Mouse (Mus musculus): Measurements from ENCODE around the gene H1foo. TPM values are rescaled to one million over a fixed set of nuclear protein-coding genes. Genes with fewer than 3 reads are reported as not detected.

Gene H1foo
- not detected in 2 replicates for polyA plus RNA-seq (2014; fragmentation: Nextera tagmentation; extraction: Ambion mirVana)

GRCm38 (mm10) chr6:115944638-115945037 is at the start of gene H1foo:
TSS of gene H1foo (plus strand) at chr6:115944938.
- no peak for DNase-seq (ENCODE audit: low spot score)
- no peak within 1 kb of the TSS for H3K4me2 ChIP-seq (ENCODE audit: low read length)
- WGBS, result 87% methylated on average over 5 of the region's 5 CpGs

GRCm38 (mm10) chr6:115896346-115896745 is 48.4 kb upstream of the H1foo start:
- 75% methylated on average over 1 of the region's 1 CpGs for WGBS
- no peak overlapping the region for H3K9ac ChIP-seq (ENCODE audit: low read length)
- H3K9me3 ChIP-seq (ENCODE audit: control insufficient read depth, low read length), result no peaks in the 10 kb centered on the region
- H3K4me3 ChIP-seq (ENCODE audit: low read depth, low read length), result no peak overlapping the region
- H3K27ac ChIP-seq (ENCODE audit: low read depth), result no peak overlapping the region
- H3K27me3 ChIP-seq (replicated peaks; ENCODE audit: control insufficient read depth, insufficient read depth, low read length), result no peaks in the 10 kb centered on the region
- no peak overlapping the region for H3K4me2 ChIP-seq (ENCODE audit: low read length)
- H3K36me3 ChIP-seq (ENCODE audit: control insufficient read depth, insufficient read depth, low read length), result peaks cover 51% of the 10 kb centered on the region
- ATAC-seq (replicated peaks; ENCODE audit: low FRiP score, low TSS enrichment, low read depth) (no peak), DNase-seq (ENCODE audit: low spot score) (no peak)
- peaks cover 12% of the 10 kb centered on the region for H3K4me1 ChIP-seq (replicated peaks; ENCODE audit: control insufficient read depth, insufficient read depth, low read length)

More at GRCm38 (mm10) chr6:115944638-115945037, at the start of gene H1foo:
- H3K9ac ChIP-seq (ENCODE audit: low read length), result no peak within 1 kb of the TSS
- ATAC-seq (replicated peaks; ENCODE audit: low FRiP score, low TSS enrichment, low read depth), result no peak
- peaks cover 18% of the 10 kb centered on the region for H3K4me1 ChIP-seq (replicated peaks; ENCODE audit: control insufficient read depth, insufficient read depth, low read length)
- no peaks in the 10 kb centered on the region for H3K27me3 ChIP-seq (replicated peaks; ENCODE audit: control insufficient read depth, insufficient read depth, low read length)
- no peak within 1 kb of the TSS for H3K27ac ChIP-seq (ENCODE audit: low read depth)
- no peaks in the 10 kb centered on the region for H3K9me3 ChIP-seq (ENCODE audit: control insufficient read depth, low read length)
- H3K36me3 ChIP-seq (ENCODE audit: control insufficient read depth, insufficient read depth, low read length), result no peaks in the 10 kb centered on the region
- H3K4me3 ChIP-seq (ENCODE audit: low read depth, low read length), result no peak within 1 kb of the TSS

- Histone ChIP-seq H3K9me3 (ENCODE audit: control insufficient read depth, low read length) (no peaks in the 10 kb centered on the region), H3K36me3 (ENCODE audit: control insufficient read depth, insufficient read depth, low read length) (peaks cover 50% of the 10 kb centered on the region), H3K9ac (ENCODE audit: low read length) (no peak overlapping the region), H3K27ac (ENCODE audit: low read depth) (no peak overlapping the region), H3K27me3 (replicated peaks; ENCODE audit: control insufficient read depth, insufficient read depth, low read length) (no peaks in the 10 kb centered on the region), H3K4me1 (replicated peaks; ENCODE audit: control insufficient read depth, insufficient read depth, low read length) (peaks cover 5% of the 10 kb centered on the region; the same call in 1 of the 2 replicates), H3K4me2 (ENCODE audit: low read length) (no peak overlapping the region), H3K4me3 (ENCODE audit: low read depth, low read length) (no peak overlapping the region)
- ATAC-seq (replicated peaks; ENCODE audit: low FRiP score, low TSS enrichment, low read depth) (no peak), DNase-seq (ENCODE audit: low spot score) (no peak)
- WGBS, result 78% methylated on average over 4 of the region's 4 CpGs
Observed at GRCm38 (mm10) chr6:115897117-115897516, 47.6 kb upstream of the H1foo start.

DNA sequence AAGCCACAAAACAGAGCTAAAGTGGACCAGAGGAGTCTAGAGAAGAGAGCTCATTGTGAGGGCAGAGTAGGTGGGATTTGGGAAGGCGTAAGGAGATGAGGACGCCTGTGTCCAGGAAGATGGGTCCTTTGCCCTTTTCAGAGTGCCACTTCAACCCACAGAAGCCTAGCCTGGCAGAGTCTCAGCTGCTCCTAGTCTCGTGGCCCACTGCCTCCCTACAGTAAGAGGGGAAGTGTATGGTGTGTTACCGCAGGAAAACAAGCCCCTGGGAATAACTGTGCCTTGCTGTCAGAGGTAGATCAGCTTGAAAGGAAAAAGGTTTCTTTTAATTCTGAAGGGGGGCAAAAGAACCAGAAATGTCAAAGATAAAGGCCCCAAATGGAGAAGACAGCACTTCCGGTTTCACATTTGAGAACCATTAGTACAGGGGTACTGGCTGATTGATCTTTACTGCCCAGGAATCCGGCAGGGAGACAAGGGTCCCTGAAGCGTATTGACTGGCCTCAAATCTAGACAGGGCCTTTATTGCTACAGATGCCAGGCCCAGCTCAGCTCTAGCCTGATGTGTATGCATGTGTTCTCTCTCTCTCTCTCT is 46.7 kb upstream of the H1foo start:
- no peaks in the 10 kb centered on the region for H3K4me1 ChIP-seq (replicated peaks; ENCODE audit: control insufficient read depth, insufficient read depth, low read length)
- H3K27ac ChIP-seq (ENCODE audit: low read depth), result no peak overlapping the region
- DNase-seq (ENCODE audit: low spot score) (no peak), ATAC-seq (replicated peaks; ENCODE audit: low FRiP score, low TSS enrichment, low read depth) (no peak)
- H3K4me3 ChIP-seq (ENCODE audit: low read depth, low read length), result no peak overlapping the region
- no peak overlapping the region for H3K9ac ChIP-seq (ENCODE audit: low read length)
- no peak overlapping the region for H3K4me2 ChIP-seq (ENCODE audit: low read length)
- H3K27me3 ChIP-seq (replicated peaks; ENCODE audit: control insufficient read depth, insufficient read depth, low read length), result no peaks in the 10 kb centered on the region
- no peaks in the 10 kb centered on the region for H3K9me3 ChIP-seq (ENCODE audit: control insufficient read depth, low read length)
- H3K36me3 ChIP-seq (ENCODE audit: control insufficient read depth, insufficient read depth, low read length), result peaks cover 49% of the 10 kb centered on the region
- WGBS, result 83% methylated on average over 7 of the region's 7 CpGs

DNA sequence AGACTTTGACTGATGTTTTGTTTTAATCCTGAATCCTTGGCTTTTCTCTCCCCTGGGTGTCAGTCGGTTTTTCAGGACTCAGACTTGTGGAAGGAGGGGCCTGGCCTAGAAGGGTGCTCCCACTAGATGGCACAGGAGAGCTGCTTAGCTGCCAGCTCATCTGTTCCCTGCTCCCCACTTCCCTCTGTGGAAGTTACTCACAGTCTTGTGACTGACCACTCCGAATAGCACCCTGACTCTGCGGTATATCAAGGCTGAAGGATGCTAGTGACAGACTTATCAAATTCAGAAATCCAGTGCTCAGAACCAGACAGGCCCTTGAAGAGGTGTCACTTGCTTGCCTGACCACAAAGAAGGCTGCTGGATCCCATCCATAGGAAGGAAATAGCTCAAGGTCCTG is 43.7 kb upstream of the H1foo start:
- WGBS, result 14% methylated on average over 3 of the region's 3 CpGs
- Histone ChIP-seq H3K4me1 (replicated peaks; ENCODE audit: control insufficient read depth, insufficient read depth, low read length) (no peaks in the 10 kb centered on the region), H3K9me3 (ENCODE audit: control insufficient read depth, low read length) (no peaks in the 10 kb centered on the region), H3K4me2 (ENCODE audit: low read length) (no peak overlapping the region), H3K27ac (ENCODE audit: low read depth) (no peak overlapping the region), H3K36me3 (ENCODE audit: control insufficient read depth, insufficient read depth, low read length) (peaks cover 39% of the 10 kb centered on the region), H3K4me3 (ENCODE audit: low read depth, low read length) (no peak overlapping the region), H3K27me3 (replicated peaks; ENCODE audit: control insufficient read depth, insufficient read depth, low read length) (no peaks in the 10 kb centered on the region), H3K9ac (ENCODE audit: low read length) (no peak overlapping the region)
- DNase-seq (ENCODE audit: low spot score) (peak; percentile 74), ATAC-seq (replicated peaks; ENCODE audit: low FRiP score, low TSS enrichment, low read depth) (peak; percentile 58; the same call in 1 of the 2 replicates)

DNA sequence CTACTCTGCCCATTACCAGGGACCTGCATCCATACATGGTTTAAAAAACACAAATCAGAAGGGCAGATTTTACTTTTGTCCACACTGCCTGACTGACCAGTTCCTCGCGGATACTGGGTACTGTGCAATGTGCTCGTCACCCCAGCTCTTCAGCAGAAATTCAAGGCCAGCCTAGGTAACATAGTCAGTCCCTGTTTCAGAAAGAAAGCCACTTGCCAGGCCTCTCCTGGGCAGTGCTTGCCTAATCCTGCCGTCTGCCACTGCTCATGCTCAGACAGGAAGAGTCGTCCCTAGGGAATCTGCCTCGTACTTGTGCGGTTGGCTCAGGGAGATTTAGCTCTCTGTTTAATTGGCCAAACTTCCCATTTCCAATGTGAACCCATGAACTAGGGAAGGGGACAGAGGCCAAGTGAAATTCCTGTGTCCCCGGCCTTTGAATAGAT is 43.2 kb upstream of the H1foo start:
- H3K36me3 ChIP-seq (ENCODE audit: control insufficient read depth, insufficient read depth, low read length), result peaks cover 35% of the 10 kb centered on the region
- H3K9me3 ChIP-seq (ENCODE audit: control insufficient read depth, low read length), result no peaks in the 10 kb centered on the region
- DNase-seq (ENCODE audit: low spot score), result no peak
- WGBS, result 73% methylated on average over 8 of the region's 8 CpGs
- H3K4me2 ChIP-seq (ENCODE audit: low read length), result no peak overlapping the region
- no peaks in the 10 kb centered on the region for H3K27me3 ChIP-seq (replicated peaks; ENCODE audit: control insufficient read depth, insufficient read depth, low read length)
- ATAC-seq (replicated peaks; ENCODE audit: low FRiP score, low TSS enrichment, low read depth), result no peak
- no peak overlapping the region for H3K4me3 ChIP-seq (ENCODE audit: low read depth, low read length)
- H3K9ac ChIP-seq (ENCODE audit: low read length), result no peak overlapping the region
- H3K4me1 ChIP-seq (replicated peaks; ENCODE audit: control insufficient read depth, insufficient read depth, low read length), result no peaks in the 10 kb centered on the region
- no peak overlapping the region for H3K27ac ChIP-seq (ENCODE audit: low read depth)

DNA sequence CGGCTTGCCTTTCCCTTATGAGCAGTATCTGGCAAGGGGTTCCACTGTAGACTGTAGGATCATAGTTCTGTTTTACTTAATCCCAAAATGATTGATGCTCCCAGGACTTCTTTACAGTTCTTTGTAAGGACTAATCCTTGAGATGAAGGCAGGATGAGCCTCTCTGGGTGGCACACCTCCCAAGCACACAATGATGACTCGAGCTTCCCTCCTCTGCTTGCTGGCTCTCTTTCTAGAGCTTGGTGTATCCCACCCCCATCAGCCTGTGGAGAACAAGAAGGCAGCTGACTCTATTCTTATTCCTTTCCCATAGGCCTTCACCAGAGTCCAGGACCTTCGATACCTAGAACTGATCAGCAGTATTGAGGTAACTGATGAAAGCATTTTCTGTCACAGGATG is 42.2 kb upstream of the H1foo start:
- no peaks in the 10 kb centered on the region for H3K27me3 ChIP-seq (replicated peaks; ENCODE audit: control insufficient read depth, insufficient read depth, low read length)
- ATAC-seq (replicated peaks; ENCODE audit: low FRiP score, low TSS enrichment, low read depth) (no peak), DNase-seq (ENCODE audit: low spot score) (no peak)
- H3K4me1 ChIP-seq (replicated peaks; ENCODE audit: control insufficient read depth, insufficient read depth, low read length), result no peaks in the 10 kb centered on the region
- H3K9ac ChIP-seq (ENCODE audit: low read length), result no peak overlapping the region
- 76% methylated on average over 3 of the region's 3 CpGs for WGBS
- peaks cover 40% of the 10 kb centered on the region for H3K36me3 ChIP-seq (ENCODE audit: control insufficient read depth, insufficient read depth, low read length)
- H3K4me3 ChIP-seq (ENCODE audit: low read depth, low read length), result no peak overlapping the region
- H3K4me2 ChIP-seq (ENCODE audit: low read length), result no peak overlapping the region
- H3K9me3 ChIP-seq (ENCODE audit: control insufficient read depth, low read length), result no peaks in the 10 kb centered on the region
- no peak overlapping the region for H3K27ac ChIP-seq (ENCODE audit: low read depth)

- WGBS, result 83% methylated on average over 6 of the region's 6 CpGs
Observed at GRCm38 (mm10) chr6:115905568-115905967, 39.2 kb upstream of the H1foo start.

DNA sequence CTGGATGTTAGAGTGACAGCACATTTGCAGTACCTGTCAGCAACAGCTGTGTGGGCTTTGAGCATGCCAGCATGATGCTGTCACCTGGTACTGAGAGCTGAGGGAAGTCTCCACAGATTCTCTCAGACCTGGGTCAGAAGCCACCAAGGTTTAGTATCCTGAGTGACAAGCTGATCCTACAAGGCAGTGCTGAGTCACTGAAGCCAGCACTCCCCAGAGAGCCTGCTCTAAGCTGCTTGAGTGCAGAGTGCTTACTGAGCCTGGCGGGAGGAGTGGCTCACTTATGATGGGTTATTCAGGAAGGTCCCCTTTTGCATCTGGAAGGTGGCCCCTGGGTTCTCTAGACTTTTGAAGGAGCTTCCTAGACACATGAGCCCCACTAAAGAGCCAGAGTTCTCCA is 38.3 kb upstream of the H1foo start:
- no peak for ATAC-seq (replicated peaks; ENCODE audit: low FRiP score, low TSS enrichment, low read depth)
- Histone ChIP-seq H3K27me3 (replicated peaks; ENCODE audit: control insufficient read depth, insufficient read depth, low read length) (no peaks in the 10 kb centered on the region), H3K4me3 (ENCODE audit: low read depth, low read length) (no peak overlapping the region), H3K9me3 (ENCODE audit: control insufficient read depth, low read length) (no peaks in the 10 kb centered on the region), H3K4me2 (ENCODE audit: low read length) (no peak overlapping the region), H3K4me1 (replicated peaks; ENCODE audit: control insufficient read depth, insufficient read depth, low read length) (0 out of 2 replicates have a peak, but pooled peaks cover 10% of the 10 kb centered on the region), H3K36me3 (ENCODE audit: control insufficient read depth, insufficient read depth, low read length) (peaks cover 20% of the 10 kb centered on the region), H3K27ac (ENCODE audit: low read depth) (no peak overlapping the region), H3K9ac (ENCODE audit: low read length) (no peak overlapping the region)
- WGBS, result 83% methylated on average over 1 of the region's 1 CpGs
- DNase-seq (ENCODE audit: low spot score), result no peak

More at GRCm38 (mm10) chr6:115905568-115905967, 39.2 kb upstream of the H1foo start:
- Histone ChIP-seq H3K4me3 (ENCODE audit: low read depth, low read length) (no peak overlapping the region), H3K27ac (ENCODE audit: low read depth) (no peak overlapping the region), H3K9me3 (ENCODE audit: control insufficient read depth, low read length) (no peaks in the 10 kb centered on the region), H3K27me3 (replicated peaks; ENCODE audit: control insufficient read depth, insufficient read depth, low read length) (no peaks in the 10 kb centered on the region), H3K36me3 (ENCODE audit: control insufficient read depth, insufficient read depth, low read length) (peaks cover 21% of the 10 kb centered on the region), H3K9ac (ENCODE audit: low read length) (no peak overlapping the region), H3K4me2 (ENCODE audit: low read length) (no peak overlapping the region), H3K4me1 (replicated peaks; ENCODE audit: control insufficient read depth, insufficient read depth, low read length) (0 out of 2 replicates have a peak, but pooled peaks cover 10% of the 10 kb centered on the region)
- ATAC-seq (replicated peaks; ENCODE audit: low FRiP score, low TSS enrichment, low read depth), result no peak
- no peak for DNase-seq (ENCODE audit: low spot score)
